Mouse (Mus musculus) intestine, postnatal 0 days (tissue): ENCODE data around the gene Akr1e1. TPM values are rescaled to one million over a fixed set of nuclear protein-coding genes. Genes with fewer than 3 reads are reported as not detected.
"Not testable (repeated sequence)": the region's sequence is repeated elsewhere in the genome, so short reads cannot be mapped to it uniquely, and the experiment has no call there.

ENCODE experiments used
- ATAC-seq: fragments of 200-750 bp; cut with Nextera tagmentation; 2 replicates; pipeline ENCODE4 v1.8.0; 2017; ENCODE audit warnings: mild to moderate bottlenecking, moderate TSS enrichment, moderate library complexity
- H3K27ac ChIP-seq: fragments of 300-500 bp; sonication (generic); 2 replicates; pipeline ENCODE4 v1.5.1; 2014; ENCODE audit warnings: mild to moderate bottlenecking, low read depth, low read length, moderate library complexity
- H3K27me3 ChIP-seq: fragments of 300-500 bp; sonication (generic); replicated peaks from 2 replicates; pipeline ENCODE4 v1.6.1; 2014; ENCODE audit warnings: low read length, mixed read lengths; ENCODE audit not compliant: control insufficient read depth, insufficient read depth
- H3K36me3 ChIP-seq: fragments of 300-500 bp; sonication (generic); 2 replicates; pipeline ENCODE4 v1.6.1; 2014; ENCODE audit warnings: mild to moderate bottlenecking, moderate library complexity; ENCODE audit not compliant: control insufficient read depth, insufficient read depth
- H3K4me1 ChIP-seq: fragments of 300-500 bp; sonication (generic); replicated peaks from 2 replicates; pipeline ENCODE4 v1.6.1; 2014; ENCODE audit warnings: antibody characterized with exemption, low read length, mixed read lengths; ENCODE audit not compliant: control insufficient read depth, insufficient read depth
- H3K4me2 ChIP-seq: fragments of 300-500 bp; sonication (generic); replicated peaks from 2 replicates; pipeline ENCODE4 v1.6.1; 2014; ENCODE audit warnings: low read depth, mild to moderate bottlenecking, moderate library complexity
- H3K4me3 ChIP-seq: fragments of 300-500 bp; sonication (generic); 2 replicates; pipeline ENCODE4 v1.5.1; 2014; ENCODE audit warnings: low read depth, low read length
- H3K9ac ChIP-seq: fragments of 300-500 bp; sonication (generic); 2 replicates; pipeline ENCODE4 v1.6.1; 2014; ENCODE audit warnings: mild to moderate bottlenecking, low read depth, low read length
- H3K9me3 ChIP-seq: fragments of 300-500 bp; sonication (generic); 2 replicates; pipeline ENCODE4 v1.6.1; 2016; ENCODE audit warnings: mixed run types; ENCODE audit not compliant: control insufficient read depth
- CTCF ChIP-seq: sonication (generic); IDR thresholded peaks from 2 replicates; pipeline ENCODE4 v1.5.1; 2016; ENCODE audit warnings: low read depth, mild to moderate bottlenecking, control low read depth, antibody characterized with exemption, moderate library complexity
- WGBS: fragments of 180-500 bp; shearing (Covaris S2); extraction: QIAGEN DNeasy Blood & Tissue Kit; methylation state at CpG from one replicate; pipeline ENCODE4 v1.1.7; 2014; 5-methylcytosine and 5-hydroxymethylcytosine counted together
- polyA plus RNA-seq: library from polyadenylated mRNA; unstranded; fragments of >200 nt; fragmentation: Nextera tagmentation; extraction: Ambion mirVana; gene quantifications from 2 replicates; pipeline ENCODE4 v1.2.1, GENCODE M21; 2015

Akr1e1 gene
- polyA plus RNA-seq, 1 experiment from 2014 or later = 35.0 TPM

- Histone ChIP-seq H3K27me3 (no peaks in the 10 kb centered on the region), H3K9ac (peak overlapping the region; percentile 50), H3K36me3 (no peaks in the 10 kb centered on the region), H3K27ac (peak overlapping the region; percentile 54), H3K9me3 (no peaks in the 10 kb centered on the region), H3K4me1 (no peaks in the 10 kb centered on the region), H3K4me3 (peak overlapping the region; percentile 66), H3K4me2 (peak overlapping the region; percentile 69)
- peak; percentile 38 for ATAC-seq
- WGBS = 16% methylated on average over 9 of the region's 9 CpGs
- TF ChIP-seq CTCF = peak; percentile 28; the same call in 1 of the 2 replicates
These were observed 444 bp downstream of the Akr1e1 start for GRCm38 (mm10) chr13:4608530-4608929.

DNA sequence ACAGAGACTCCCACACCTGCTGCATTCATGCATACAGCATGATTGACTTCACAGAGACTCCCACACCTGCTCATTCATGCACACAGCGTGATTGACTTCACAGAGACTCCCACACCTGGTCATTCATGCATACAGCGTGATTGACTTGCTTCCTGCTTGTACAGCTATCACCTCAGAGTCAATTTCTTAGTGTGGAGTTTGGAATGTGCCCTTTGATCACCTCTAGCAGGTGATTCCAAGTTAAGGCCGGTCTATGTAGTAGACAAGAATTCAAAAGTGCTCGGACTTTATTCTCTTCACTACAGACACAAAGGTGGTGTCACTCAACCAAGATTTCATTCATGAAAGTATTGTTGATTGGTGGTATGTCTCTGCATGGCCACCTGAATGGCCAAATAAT is 2.2 kb downstream of the Akr1e1 start:
- WGBS = 40% methylated on average over 4 of the region's 4 CpGs
- H3K4me2 ChIP-seq = no peak overlapping the region
- H3K9me3 ChIP-seq = no peaks in the 10 kb centered on the region
- H3K27ac ChIP-seq = no peak overlapping the region
- no peak for TF ChIP-seq CTCF
- no peaks in the 10 kb centered on the region for H3K27me3 ChIP-seq
- no peaks in the 10 kb centered on the region for H3K4me1 ChIP-seq
- ATAC-seq = peak; percentile 87
- 0 out of 2 replicates have a peak, but pooled peaks cover 4% of the 10 kb centered on the region for H3K36me3 ChIP-seq
- no peak overlapping the region for H3K4me3 ChIP-seq
- H3K9ac ChIP-seq = no peak overlapping the region

GRCm38 (mm10) chr13:4603431-4603830 is 5.5 kb downstream of the Akr1e1 start:
- H3K4me2 ChIP-seq, H3K9ac ChIP-seq, H3K27ac ChIP-seq, H3K4me3 ChIP-seq, H3K9me3 ChIP-seq, ATAC-seq, H3K4me1 ChIP-seq, H3K27me3 ChIP-seq: not testable (repeated sequence)
- WGBS = 54% methylated on average over 3 of the region's 3 CpGs
- peaks cover 20% of the 10 kb centered on the region for H3K36me3 ChIP-seq

- no peak for ATAC-seq
- H3K4me3 ChIP-seq = no peak overlapping the region
- H3K36me3 ChIP-seq = no peaks in the 10 kb centered on the region
- no peak overlapping the region for H3K9ac ChIP-seq
- WGBS = 88% methylated on average over 1 of the region's 1 CpGs
- no peak for TF ChIP-seq CTCF
- no peak overlapping the region for H3K27ac ChIP-seq
- H3K4me1 ChIP-seq = no peaks in the 10 kb centered on the region
- H3K4me2 ChIP-seq = no peak overlapping the region
- H3K9me3 ChIP-seq = no peaks in the 10 kb centered on the region; the same call in 1 of the 2 replicates
- no peaks in the 10 kb centered on the region for H3K27me3 ChIP-seq
These were observed 32.1 kb downstream of the Akr1e1 start for GRCm38 (mm10) chr13:4576921-4577320.

DNA sequence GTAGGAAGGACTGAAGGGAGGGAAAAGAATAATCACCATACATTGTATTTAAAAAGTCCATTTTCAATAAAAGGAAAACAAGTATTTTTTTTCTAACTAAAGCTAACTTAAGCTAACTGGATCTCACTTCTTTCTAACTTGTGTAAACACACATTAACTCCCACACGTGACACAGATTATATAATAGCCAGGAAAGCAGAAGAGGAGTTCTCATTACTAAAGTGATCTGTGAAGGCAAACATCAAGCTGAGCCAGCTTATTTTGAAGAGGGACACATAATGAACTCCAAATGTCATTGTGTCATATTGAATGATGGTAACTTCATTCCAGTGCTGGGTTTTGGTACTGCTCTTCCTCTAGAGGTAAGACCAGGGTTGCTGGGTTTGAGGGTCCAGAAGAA is 35.1 kb downstream of the Akr1e1 start, which contains the start of gene Akr1c21:
Gene Akr1c21 (plus strand): TSS at position 205 of the 400 bp plus-strand sequence.
- H3K4me3 ChIP-seq = no peak within 1 kb of the TSS
- no peak for TF ChIP-seq CTCF
- no peak within 1 kb of the TSS for H3K27ac ChIP-seq
- H3K9me3 ChIP-seq = no peaks in the 10 kb centered on the region; the same call in 1 of the 2 replicates
- WGBS = 55% methylated on average over 1 of the region's 1 CpGs
- ATAC-seq = no peak
- H3K36me3 ChIP-seq = no peaks in the 10 kb centered on the region
- no peaks in the 10 kb centered on the region for H3K27me3 ChIP-seq
- H3K4me1 ChIP-seq = no peaks in the 10 kb centered on the region
- H3K4me2 ChIP-seq = no peak within 1 kb of the TSS
- H3K9ac ChIP-seq = no peak within 1 kb of the TSS

DNA sequence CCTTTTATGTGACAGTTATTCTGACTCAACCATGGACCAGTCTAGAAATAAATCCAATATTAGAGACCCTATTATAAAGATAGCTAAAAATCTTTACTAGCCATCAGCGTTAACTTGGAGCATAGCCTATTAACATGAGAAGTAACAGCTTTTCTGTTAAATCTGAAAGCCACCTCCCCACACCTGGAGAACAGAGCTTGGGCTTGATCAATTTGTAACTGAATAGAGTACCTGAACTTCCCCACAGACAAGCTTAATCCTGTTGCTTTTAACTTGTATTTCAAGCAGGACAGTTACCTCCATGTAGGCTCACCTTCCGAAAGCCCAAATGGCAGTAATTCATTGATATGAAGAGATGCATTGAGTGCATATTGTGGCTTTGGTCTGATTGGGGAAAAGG is 43.0 kb downstream of the Akr1e1 start:
- Histone ChIP-seq H3K4me1 (no peaks in the 10 kb centered on the region), H3K9ac (no peak overlapping the region), H3K36me3 (no peaks in the 10 kb centered on the region), H3K27ac (no peak overlapping the region), H3K27me3 (no peaks in the 10 kb centered on the region), H3K4me3 (no peak overlapping the region), H3K4me2 (no peak overlapping the region), H3K9me3 (no peaks in the 10 kb centered on the region)
- 85% methylated on average over 2 of the region's 2 CpGs for WGBS
- ATAC-seq = no peak
- no peak for TF ChIP-seq CTCF

DNA sequence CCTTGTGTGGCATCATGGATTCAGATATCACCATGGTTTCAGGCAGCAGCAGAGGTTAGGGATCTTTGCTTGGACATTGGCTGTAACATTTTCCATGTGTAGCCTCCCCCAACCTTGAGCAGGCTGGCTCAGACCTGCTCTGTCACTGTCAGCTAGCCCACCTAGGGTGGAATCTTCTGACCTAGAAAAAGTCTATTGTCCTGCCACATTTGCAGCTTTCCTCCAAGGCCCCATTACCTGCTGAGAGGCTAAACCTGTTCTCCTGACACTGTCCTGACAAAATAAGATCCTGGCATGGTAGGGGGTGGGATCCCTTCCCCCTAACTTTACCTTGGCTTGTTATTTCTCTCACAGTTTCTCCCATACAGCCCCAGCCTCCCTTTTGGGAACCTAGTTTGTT is 48.5 kb downstream of the Akr1e1 start:
- TF ChIP-seq CTCF = no peak
- H3K27ac ChIP-seq = no peak overlapping the region
- ATAC-seq = no peak
- H3K4me2 ChIP-seq = no peak overlapping the region
- H3K9ac ChIP-seq = no peak overlapping the region
- no peaks in the 10 kb centered on the region for H3K27me3 ChIP-seq
- H3K9me3 ChIP-seq = no peaks in the 10 kb centered on the region
- no peaks in the 10 kb centered on the region for H3K36me3 ChIP-seq
- H3K4me1 ChIP-seq = no peaks in the 10 kb centered on the region
- no peak overlapping the region for H3K4me3 ChIP-seq
